Mouse (Mus musculus): ENCODE data around the gene D430041D05Rik. TPM values are rescaled to one million over a fixed set of nuclear protein-coding genes. Genes with fewer than 3 reads are reported as not detected.

The D430041D05Rik gene
- total RNA-seq, 2 experiments from 2014 or later, result 1.3 to 1.9 TPM

DNA sequence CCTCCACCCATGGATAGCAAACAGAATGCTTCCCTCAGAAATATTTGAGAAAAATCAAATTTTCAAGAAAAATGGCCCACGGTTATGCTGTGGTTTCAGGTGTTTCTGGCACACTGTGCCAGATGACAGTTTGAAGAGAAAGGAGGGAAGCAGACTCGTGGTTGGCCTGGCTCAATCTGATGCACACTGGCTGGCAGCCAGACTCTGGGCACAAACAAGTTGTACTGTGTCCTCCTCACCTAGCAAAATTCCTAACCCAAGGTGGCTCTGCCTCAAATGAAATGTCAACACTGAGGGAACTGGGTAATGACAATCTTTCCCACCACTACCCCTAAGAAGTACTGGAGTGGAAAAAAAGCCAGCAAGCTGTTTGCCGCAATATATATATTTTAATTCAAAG is 15.3 kb upstream of the D430041D05Rik start:
- DNase-seq, result no peak
- Histone ChIP-seq H3K27ac (no peak overlapping the region), H3K4me3 (no peak overlapping the region)
- no peak for TF ChIP-seq CTCF (IDR thresholded peaks at IDR 0.05)
- intact Hi-C loops (cut with DNase I), result loop anchor here (10.0 kb wide), 1 partner anchor 391 kb away; no protein-coding TSS in a partner anchor

GRCm38 (mm10) chr2:104422230-104422629 is 11.4 kb upstream of the D430041D05Rik start:
- H3K27ac ChIP-seq, result no peak overlapping the region
- no peak for DNase-seq
- intact Hi-C loops (cut with DNase I), result loop anchor here (1.0 to 10.0 kb wide), 3 partner anchors 90 to 387 kb away; no protein-coding TSS in a partner anchor
- peak; percentile 79 for TF ChIP-seq CTCF (IDR thresholded peaks at IDR 0.05)
- no peak overlapping the region for H3K4me3 ChIP-seq

DNA sequence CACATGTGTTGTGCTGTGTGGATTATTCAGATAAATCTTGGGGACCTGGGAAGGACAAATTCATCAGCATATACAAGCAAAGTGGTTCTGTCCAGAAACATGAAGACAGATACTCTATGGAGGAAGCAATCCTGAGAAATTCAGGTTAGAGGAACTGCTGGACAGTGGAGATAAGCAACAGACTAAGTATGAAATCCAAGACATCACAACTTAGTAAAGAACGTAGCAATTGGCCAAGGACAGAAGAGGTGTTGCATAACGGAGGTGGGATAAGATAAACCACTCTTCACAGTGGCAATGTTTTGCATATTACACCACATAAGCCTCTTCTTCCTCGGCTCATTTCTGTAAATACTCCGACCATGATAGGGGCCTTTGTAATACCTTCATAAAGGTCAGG is 10.0 kb upstream of the D430041D05Rik start:
- no peak overlapping the region for H3K27ac ChIP-seq
- intact Hi-C loops (cut with DNase I), result loop anchor here (5.0 to 10.0 kb wide), 2 partner anchors 89 to 386 kb away; no protein-coding TSS in a partner anchor
- no peak for TF ChIP-seq CTCF (IDR thresholded peaks at IDR 0.05)
- no peak for DNase-seq
- no peak overlapping the region for H3K4me3 ChIP-seq

GRCm38 (mm10) chr2:104419999-104420398 is 9.2 kb upstream of the D430041D05Rik start:
- intact Hi-C loops (cut with DNase I), result loop anchor here (5.0 to 10.0 kb wide), 2 partner anchors 88 to 385 kb away; no protein-coding TSS in a partner anchor
- Histone ChIP-seq H3K27ac (no peak overlapping the region), H3K4me3 (no peak overlapping the region)
- no peak for DNase-seq
- no peak for TF ChIP-seq CTCF (IDR thresholded peaks at IDR 0.05)

DNA sequence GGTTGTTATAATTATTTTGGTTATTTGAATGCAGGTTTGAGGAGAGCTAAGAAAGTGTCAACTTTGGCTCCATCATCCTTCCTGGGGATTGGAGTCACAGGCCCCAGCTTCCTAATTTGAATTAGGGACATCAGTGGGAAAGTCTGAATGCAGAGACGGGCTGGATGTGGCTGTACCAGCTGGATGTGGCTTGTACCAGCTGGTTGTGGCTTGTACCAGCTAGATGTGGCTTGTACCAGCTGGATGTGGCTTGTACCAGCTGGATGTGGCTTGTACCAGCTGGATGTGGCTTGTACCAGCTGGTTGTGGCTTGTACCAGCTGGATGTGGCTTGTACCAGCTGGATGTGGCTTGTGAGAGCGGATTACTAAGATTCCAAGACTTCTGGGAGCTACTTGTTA is 8.6 kb upstream of the D430041D05Rik start:
- Histone ChIP-seq H3K27ac (no peak overlapping the region), H3K4me3 (no peak overlapping the region)
- intact Hi-C loops (cut with DNase I), result no loop called here
- DNase-seq, result no peak
- TF ChIP-seq CTCF (IDR thresholded peaks at IDR 0.05), result no peak

DNA sequence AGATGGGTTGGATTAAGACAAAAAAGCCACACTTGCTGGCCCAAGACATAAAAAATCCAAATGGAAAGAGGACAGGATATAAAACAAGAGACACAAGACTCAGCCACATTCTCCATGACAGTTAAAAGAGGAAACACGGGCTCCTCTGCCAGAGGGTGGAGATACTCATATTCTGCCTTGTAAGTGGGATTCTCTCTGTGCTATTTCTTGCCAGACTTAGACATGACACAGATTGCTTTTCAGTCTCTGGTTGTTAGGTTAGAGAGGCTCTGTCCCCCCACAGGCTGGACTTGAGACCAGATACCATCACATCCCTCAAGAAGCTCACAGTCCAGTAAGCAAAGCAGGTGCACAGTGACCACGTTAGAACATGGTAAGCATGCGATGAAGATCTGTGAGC is 2.2 kb upstream of the D430041D05Rik start:
- H3K4me3 ChIP-seq, result no peak overlapping the region
- TF ChIP-seq CTCF (IDR thresholded peaks at IDR 0.05), result no peak
- DNase-seq, result no peak
- H3K27ac ChIP-seq, result peak overlapping the region; percentile 58; the same call in 1 of the 2 replicates
- intact Hi-C loops (cut with DNase I), result no loop called here

GRCm38 (mm10) chr2:104412496-104412895 is 1.7 kb upstream of the D430041D05Rik start:
- Histone ChIP-seq H3K4me3 (no peak overlapping the region), H3K27ac (peak overlapping the region; percentile 58; the same call in 1 of the 2 replicates)
- intact Hi-C loops (cut with DNase I), result no loop called here
- TF ChIP-seq CTCF (IDR thresholded peaks at IDR 0.05), result no peak
- no peak for DNase-seq

GRCm38 (mm10) chr2:104411806-104412205 is 993 bp upstream of the D430041D05Rik start:
- no peak for TF ChIP-seq CTCF (IDR thresholded peaks at IDR 0.05)
- H3K4me3 ChIP-seq, result no peak overlapping the region
- DNase-seq, result no peak
- intact Hi-C loops (cut with DNase I), result no loop called here
- no peak overlapping the region for H3K27ac ChIP-seq

DNA sequence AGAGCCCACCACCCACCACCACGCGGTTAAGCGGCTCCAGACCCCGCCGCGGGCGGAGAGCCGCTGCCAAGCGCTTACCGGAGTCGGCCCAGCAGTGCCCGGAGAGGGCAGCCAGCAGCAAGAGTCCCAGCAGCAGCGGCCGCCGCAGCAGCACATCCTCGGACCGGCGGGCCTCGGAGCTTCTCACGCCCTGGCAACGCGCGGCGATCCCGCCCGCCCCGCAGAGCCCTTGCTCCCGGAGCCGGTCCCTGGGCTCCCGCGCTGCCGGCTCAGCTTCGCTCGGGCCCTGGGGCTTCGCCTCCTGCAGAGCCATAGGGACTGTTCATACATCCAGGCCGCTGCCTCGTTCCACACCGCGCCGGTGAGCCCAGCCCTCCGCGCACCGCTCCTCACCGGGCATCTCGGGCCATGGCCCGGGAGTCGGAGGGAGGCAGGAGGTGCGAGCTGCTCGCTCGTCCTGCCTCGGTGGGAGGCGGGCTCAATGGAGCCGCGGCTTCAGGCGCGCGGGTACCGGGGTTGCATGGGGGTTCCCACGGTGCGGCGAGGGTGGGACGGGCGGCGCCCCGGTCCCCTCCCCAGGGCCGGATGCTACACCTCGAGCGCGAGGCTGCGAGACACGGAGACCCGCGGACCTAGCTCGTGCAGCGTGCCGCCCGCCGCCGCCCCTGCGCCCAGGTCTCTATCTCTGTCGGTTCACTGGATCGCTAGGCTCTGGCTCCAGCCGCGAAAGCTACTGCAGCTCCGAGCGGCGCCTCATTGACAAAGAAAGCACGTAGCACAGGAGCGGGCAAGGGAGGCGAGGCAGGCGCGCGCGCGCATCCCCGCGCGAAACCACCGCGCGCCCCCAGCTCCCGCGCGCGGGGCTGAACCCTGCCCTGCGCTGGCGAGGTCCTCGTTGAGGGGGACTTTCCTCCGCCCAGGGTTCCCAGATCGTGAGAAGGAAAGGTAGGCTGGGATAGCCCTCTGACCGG is 677 bp downstream of the D430041D05Rik start:
- Histone ChIP-seq H3K27ac (peak overlapping the region; percentile 51), H3K4me3 (peak overlapping the region; percentile 76)
- no peak for TF ChIP-seq CTCF (IDR thresholded peaks at IDR 0.05)
- DNase-seq, result peak; percentile 52
- intact Hi-C loops (cut with DNase I), result loop anchor here (5.0 kb wide), 1 partner anchor 43 kb away; no protein-coding TSS in a partner anchor

DNA sequence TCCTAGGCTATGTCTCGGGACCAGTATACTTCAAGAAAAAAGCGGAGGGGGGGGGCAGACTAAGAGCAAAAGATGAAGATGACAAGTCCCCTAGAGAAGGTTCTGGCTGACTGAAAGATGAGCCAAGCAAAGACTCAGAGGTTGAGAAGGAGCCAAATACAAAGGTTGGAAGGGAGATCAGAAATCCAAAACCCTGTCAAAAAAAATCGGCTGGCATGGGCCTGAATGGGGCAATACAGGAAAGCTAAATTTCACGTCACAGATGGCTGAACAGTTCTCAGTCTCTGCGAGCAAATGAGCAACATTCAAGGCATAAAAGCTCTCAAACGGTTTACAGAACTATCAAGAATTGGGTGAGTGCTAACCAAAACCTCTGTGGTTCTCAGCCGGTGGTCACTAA is 2.5 kb downstream of the D430041D05Rik start:
- Histone ChIP-seq H3K27ac (no peak overlapping the region), H3K4me3 (no peak overlapping the region)
- TF ChIP-seq CTCF (IDR thresholded peaks at IDR 0.05), result no peak
- DNase-seq, result no peak
- intact Hi-C loops (cut with DNase I), result loop anchor here (5.0 kb wide), 1 partner anchor 41 kb away; no protein-coding TSS in a partner anchor

DNA sequence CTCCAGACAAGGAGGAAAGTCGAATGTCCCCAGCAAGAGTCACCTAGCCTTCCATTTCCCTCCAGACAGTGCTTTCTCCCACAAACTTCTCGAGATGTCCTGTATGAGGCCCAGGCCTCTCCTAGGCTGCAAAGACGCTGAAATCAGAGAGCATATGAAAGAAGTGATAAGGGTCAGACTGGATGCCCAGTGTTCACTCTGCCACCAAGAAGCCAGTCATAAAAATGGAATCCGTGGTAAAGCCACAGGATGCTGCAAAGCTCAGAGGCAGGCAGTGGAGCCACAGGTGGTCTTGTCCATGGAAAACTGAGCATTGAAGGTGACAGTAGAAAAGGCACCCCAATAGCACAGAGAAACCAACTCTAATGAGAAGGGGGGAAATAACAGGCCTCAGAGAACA is 2.9 kb downstream of the D430041D05Rik start:
- H3K27ac ChIP-seq, result no peak overlapping the region
- intact Hi-C loops (cut with DNase I), result loop anchor here (5.0 kb wide), 1 partner anchor 41 kb away; no protein-coding TSS in a partner anchor
- DNase-seq, result no peak
- TF ChIP-seq CTCF (IDR thresholded peaks at IDR 0.05), result no peak
- no peak overlapping the region for H3K4me3 ChIP-seq

DNA sequence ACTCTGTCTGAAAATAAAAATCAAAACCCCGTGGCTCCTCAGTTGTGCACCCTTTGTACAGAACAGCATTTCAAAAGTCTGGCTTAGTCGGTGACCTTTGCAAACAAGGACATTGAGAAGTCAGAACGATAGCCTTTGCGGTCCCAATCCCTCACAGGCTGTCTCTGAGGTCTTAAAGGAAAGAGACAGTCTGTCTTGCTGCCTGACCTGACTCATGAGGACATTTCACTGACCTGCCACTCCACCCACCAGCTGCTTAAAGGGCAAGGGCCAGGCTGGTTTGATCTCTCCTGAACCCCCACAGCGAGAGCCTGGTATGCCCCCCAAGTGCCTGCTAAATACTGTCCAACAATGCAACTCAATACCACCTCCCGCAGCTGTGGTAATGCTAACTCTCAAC is 6.8 kb downstream of the D430041D05Rik start:
- no peak overlapping the region for H3K27ac ChIP-seq
- no peak for DNase-seq
- H3K4me3 ChIP-seq, result no peak overlapping the region
- intact Hi-C loops (cut with DNase I), result no loop called here
- TF ChIP-seq CTCF (IDR thresholded peaks at IDR 0.05), result no peak

DNA sequence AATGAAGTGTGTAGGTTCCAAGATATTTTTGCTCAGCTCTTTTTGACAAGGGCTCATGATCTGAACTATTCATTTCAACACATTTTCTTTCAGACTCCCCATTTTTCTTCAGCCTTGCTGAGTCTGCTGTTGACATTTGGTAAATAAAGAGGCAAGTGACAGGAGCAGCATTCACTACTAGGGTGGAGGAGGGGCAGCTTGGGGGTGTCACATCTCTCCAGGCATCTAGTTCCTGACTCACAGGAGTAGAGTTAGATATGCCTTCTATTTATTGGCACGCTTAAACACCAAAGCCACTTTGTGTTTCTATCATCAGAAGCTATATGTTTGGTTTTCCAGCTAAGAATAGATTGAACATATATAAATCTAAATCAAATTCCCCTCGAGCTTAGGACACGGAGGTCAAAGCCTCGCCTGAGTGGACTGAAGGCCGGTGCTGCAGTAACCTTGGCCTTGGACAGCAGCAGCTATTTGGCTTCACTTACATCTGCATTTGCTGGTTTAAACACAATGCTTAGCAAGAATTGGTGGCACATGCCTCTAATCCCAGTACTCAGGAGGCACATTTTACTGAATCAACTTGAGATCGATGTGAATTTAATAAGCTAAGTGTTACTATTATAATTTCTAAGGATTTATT is 12.0 kb downstream of the D430041D05Rik start:
- H3K27ac ChIP-seq, result no peak overlapping the region
- intact Hi-C loops (cut with DNase I), result no loop called here

More for the DNA sequence above, 12.0 kb downstream of the D430041D05Rik start:
- DNase-seq, result no peak
- no peak overlapping the region for H3K4me3 ChIP-seq
- no peak for TF ChIP-seq CTCF (IDR thresholded peaks at IDR 0.05)

Data from gastrocnemius, adult 2 months (tissue).